Mouse (Mus musculus): ENCODE results near the gene Pcsk2.
A peak's percentile ranks its signal among the peaks of the same experiment; 100 is the strongest.

Pcsk2 gene

GRCm38 (mm10) chr2:143644374-143644773 lies 98.4 kb downstream of the Pcsk2 start:
- DNase-seq (ENCODE audit: low read depth, low spot score), result no peak

- DNase-seq (ENCODE audit: low read depth, low spot score), result no peak
Observed at GRCm38 (mm10) chr2:143646001-143646400, 100.0 kb downstream of the Pcsk2 start.

GRCm38 (mm10) chr2:143654621-143655020 lies 108.7 kb downstream of the Pcsk2 start:
- DNase-seq (ENCODE audit: low read depth, low spot score), result no peak

GRCm38 (mm10) chr2:143656968-143657367 lies 111.0 kb downstream of the Pcsk2 start:
- peak; percentile 18 for DNase-seq (ENCODE audit: low read depth, low spot score)

- DNase-seq (ENCODE audit: low read depth, low spot score), result no peak
Observed at GRCm38 (mm10) chr2:143666785-143667184, 120.8 kb downstream of the Pcsk2 start.

GRCm38 (mm10) chr2:143677869-143678268 lies 131.9 kb downstream of the Pcsk2 start:
- no peak for DNase-seq (ENCODE audit: low read depth, low spot score)

- peak; percentile 36 for DNase-seq (ENCODE audit: low read depth, low spot score)
Observed at GRCm38 (mm10) chr2:143679513-143679912, 133.6 kb downstream of the Pcsk2 start.

GRCm38 (mm10) chr2:143681873-143682555 lies 136.1 kb downstream of the Pcsk2 start:
- no peak for DNase-seq (ENCODE audit: low read depth, low spot score)

- no peak for DNase-seq (ENCODE audit: low read depth, low spot score)
Observed at GRCm38 (mm10) chr2:143683513-143683912, 137.6 kb downstream of the Pcsk2 start.

GRCm38 (mm10) chr2:143691244-143691643 lies 145.3 kb downstream of the Pcsk2 start:
- DNase-seq (ENCODE audit: low read depth, low spot score), result no peak

- DNase-seq (ENCODE audit: low read depth, low spot score), result no peak
Observed at GRCm38 (mm10) chr2:143696026-143696557, 150.1 kb downstream of the Pcsk2 start.

- no peak for DNase-seq (ENCODE audit: low read depth, low spot score)
Observed at GRCm38 (mm10) chr2:143696704-143697103, 150.7 kb downstream of the Pcsk2 start.

- DNase-seq (ENCODE audit: low read depth, low spot score), result no peak
Observed at GRCm38 (mm10) chr2:143701141-143701540, 155.2 kb downstream of the Pcsk2 start.

GRCm38 (mm10) chr2:143702931-143703344 lies 157.0 kb downstream of the Pcsk2 start:
- DNase-seq (ENCODE audit: low read depth, low spot score), result no peak

- no peak for DNase-seq (ENCODE audit: low read depth, low spot score)
Observed at GRCm38 (mm10) chr2:143708205-143708604, 162.2 kb downstream of the Pcsk2 start.

- peak; percentile 36 for DNase-seq (ENCODE audit: low read depth, low spot score)
Observed at GRCm38 (mm10) chr2:143709249-143709648, 163.3 kb downstream of the Pcsk2 start.

GRCm38 (mm10) chr2:143709979-143710378 lies 164.0 kb downstream of the Pcsk2 start:
- no peak for DNase-seq (ENCODE audit: low read depth, low spot score)

- DNase-seq (ENCODE audit: low read depth, low spot score), result no peak
Observed at GRCm38 (mm10) chr2:143711886-143712285, 165.9 kb downstream of the Pcsk2 start.

GRCm38 (mm10) chr2:143712901-143713300 lies 166.9 kb downstream of the Pcsk2 start:
- peak; percentile 18 for DNase-seq (ENCODE audit: low read depth, low spot score)

- DNase-seq (ENCODE audit: low read depth, low spot score), result no peak
Observed at GRCm38 (mm10) chr2:143713902-143714301, 167.9 kb downstream of the Pcsk2 start.

GRCm38 (mm10) chr2:143715110-143715509 lies 169.2 kb downstream of the Pcsk2 start:
- peak; percentile 62 for DNase-seq (ENCODE audit: low read depth, low spot score)

- DNase-seq (ENCODE audit: low read depth, low spot score), result peak; percentile 25
Observed at GRCm38 (mm10) chr2:143723231-143723630, 177.3 kb downstream of the Pcsk2 start.

GRCm38 (mm10) chr2:143724101-143724500 lies 178.1 kb downstream of the Pcsk2 start:
- DNase-seq (ENCODE audit: low read depth, low spot score), result no peak

Data from R1 (cell line).